Mouse (Mus musculus) embryo, embryonic 10 days (tissue): ENCODE results near the gene Gm49391.
A peak's percentile ranks its signal among the peaks of the same experiment; 100 is the strongest.
"Not testable (repeated sequence)": the region's sequence is repeated elsewhere in the genome, so short reads cannot be mapped to it uniquely, and the experiment has no call there.

ENCODE experiments used
- DNase-seq: peaks from one replicate; pipeline ENCODE4 v3.0.0-alpha.2; 2015; ENCODE audit warnings: low spot score

The Gm49391 gene

GRCm38 (mm10) chr13:60936500-60936901 is at the start of gene Gm49391, which contains the start of gene Ctla2a:
Gene Gm49391, minus strand, starts transcription at chr13:60936571.
Gene Ctla2a, minus strand, starts transcription at chr13:60936625.
- peak; percentile 4 for DNase-seq

GRCm38 (mm10) chr13:60972319-60972718 is 35.9 kb upstream of the Gm49391 start:
- DNase-seq = not testable (repeated sequence)

GRCm38 (mm10) chr13:60963985-60964384 is 27.6 kb upstream of the Gm49391 start:
- not testable (repeated sequence) for DNase-seq

GRCm38 (mm10) chr13:60961706-60962105 is 25.3 kb upstream of the Gm49391 start:
- DNase-seq = no peak

- DNase-seq = not testable (repeated sequence)
These were observed 5.5 kb upstream of the Gm49391 start, which contains the start of gene Tpbpa for GRCm38 (mm10) chr13:60941884-60942283. Gene Tpbpa, minus strand, starts transcription at chr13:60941984.

- not testable (repeated sequence) for DNase-seq
These were observed 881 bp downstream of the Gm49391 start, which contains the start of gene Gm49393 for GRCm38 (mm10) chr13:60935490-60935889. Gene Gm49393, minus strand, starts transcription at chr13:60935590.

- not testable (repeated sequence) for DNase-seq
These were observed 31.6 kb downstream of the Gm49391 start, which contains the start of gene Tpbpb for GRCm38 (mm10) chr13:60904780-60905179. Gene Tpbpb, minus strand, starts transcription at chr13:60904880.

GRCm38 (mm10) chr13:60897328-60897727 is 39.0 kb downstream of the Gm49391 start, which contains the start of gene Ctla2b:
Gene Ctla2b, minus strand, starts transcription at chr13:60897447.
- DNase-seq = peak; percentile 12

- not testable (repeated sequence) for DNase-seq
These were observed 39.6 kb downstream of the Gm49391 start, which contains the start of gene Gm49392 for GRCm38 (mm10) chr13:60896794-60897193. Gene Gm49392, minus strand, starts transcription at chr13:60896894.

- DNase-seq = no peak
These were observed 40.8 kb downstream of the Gm49391 start for GRCm38 (mm10) chr13:60895406-60896160.

- no peak for DNase-seq
These were observed 44.1 kb downstream of the Gm49391 start for GRCm38 (mm10) chr13:60892301-60892700.

GRCm38 (mm10) chr13:60864281-60864680 is 72.1 kb downstream of the Gm49391 start, which contains the start of gene 4930486L24Rik:
Gene 4930486L24Rik, minus strand, starts transcription at chr13:60864475.
- no peak for DNase-seq

- DNase-seq = no peak
These were observed 87.9 kb downstream of the Gm49391 start for GRCm38 (mm10) chr13:60848241-60849120.
